22 mouse cellular contexts compared by ENCODE assay signal in genomic region chr14:8145594-8146558, GRCm38 (mm10). TPM values are rescaled to one million over a fixed set of nuclear protein-coding genes. Genes with fewer than 3 reads are reported as not detected.
DNase-seq lines count a peak whose midpoint lies in the region; ATAC-seq lines count a peak whose summit lies in the region.
"Had no signal": no experiment of that assay in that cellular context is flagged by ENCODE, and none has a peak within 500 bp of the region (broad histone marks: within the 10 kb centered on the region; RNA-seq: fewer than 3 reads in every experiment).

No protein-coding gene starts in this region.

- no peak overlapping the region for H3K4me2 ChIP-seq in forebrain, embryonic 16.5 days (ENCODE audit: low read length)
- no peak overlapping the region for H3K4me2 ChIP-seq in forebrain, embryonic 13.5 days
- peak overlapping the region; percentile 23; the same call in 1 of the 2 replicates for H3K4me2 ChIP-seq in heart, embryonic 14.5 days (ENCODE audit: low read length)
- H3K4me2 ChIP-seq in stomach, embryonic 16.5 days (ENCODE audit: low read depth, low read length), result no peak overlapping the region
- H3K4me2 ChIP-seq: liver, embryonic 13.5 days; midbrain, embryonic 12.5 days; neural tube, embryonic 15.5 days had no signal

- H3K36me3 ChIP-seq in forebrain, embryonic 16.5 days (ENCODE audit: control insufficient read depth, insufficient read depth), result peaks cover 5% of the 10 kb centered on the region
- H3K36me3 ChIP-seq in forebrain, embryonic 13.5 days (ENCODE audit: poor library complexity, severe bottlenecking), result peaks cover 55% of the 10 kb centered on the region
- peaks cover 68% of the 10 kb centered on the region for H3K36me3 ChIP-seq in heart, embryonic 14.5 days (ENCODE audit: control insufficient read depth, insufficient read depth, low read length)
- H3K36me3 ChIP-seq in heart, embryonic 10.5 days, result peaks cover 41% of the 10 kb centered on the region
- peaks cover 4% of the 10 kb centered on the region; the same call in 1 of the 2 replicates for H3K36me3 ChIP-seq in stomach, embryonic 16.5 days (ENCODE audit: control insufficient read depth, insufficient read depth, low read length)

- 76% methylated on average over 13 of the region's 13 CpGs for WGBS in forebrain, embryonic 16.5 days
- WGBS in forebrain, embryonic 13.5 days, result 88% methylated on average over 13 of the region's 13 CpGs
- WGBS in heart, embryonic 14.5 days, result 36% methylated on average over 13 of the region's 13 CpGs
- 62% methylated on average over 13 of the region's 13 CpGs for WGBS in heart, embryonic 10.5 days
- WGBS in stomach, embryonic 16.5 days, result 86% methylated on average over 13 of the region's 13 CpGs

- 0 out of 2 replicates have a peak, but pooled peaks have one; percentile 33 for ATAC-seq in forebrain, embryonic 16.5 days
- no peak for ATAC-seq in forebrain, embryonic 13.5 days
- no peak for ATAC-seq in heart, embryonic 14.5 days (ENCODE audit: insufficient number of reproducible peaks, insufficient read depth, low FRiP score, low read depth)
- ATAC-seq in stomach, embryonic 16.5 days (ENCODE audit: insufficient read depth, low FRiP score), result no peak
- ATAC-seq: CD4-positive, CD25-positive, alpha-beta regulatory T cell, adult 4 months had no signal

- no peak for DNase-seq in heart, embryonic 10.5 days (ENCODE audit: low spot score)
- peak; percentile 10 for DNase-seq in hindlimb bud, embryonic 11.5 days (ENCODE audit: extremely low spot score, low read depth, low spot score)
- no peak for DNase-seq in gastrocnemius, postnatal 4 days (ENCODE audit: low spot score in 2 of 2)
- DNase-seq: adrenal gland, postnatal 14 days; cerebellum, adult 9-10 months; kidney, adult 8-10 months; kidney, postnatal 10 days; liver, embryonic 13.5 days; lung, adult 2 months; lung, postnatal 14 days; right cerebral cortex, adult 18-20 months; right cerebral cortex, postnatal 4 days; thymus, postnatal 14 days had no signal

- H3K4me1 ChIP-seq in forebrain, embryonic 16.5 days (replicated peaks; ENCODE audit: control insufficient read depth, insufficient read depth, low read length), result no peaks in the 10 kb centered on the region
- H3K4me1 ChIP-seq in forebrain, embryonic 13.5 days, result peaks cover 4% of the 10 kb centered on the region; the same call in 1 of the 2 replicates
- peaks cover 5 to 12% of the 10 kb centered on the region in 2 experiments; a peak in 3 of 4 replicates for H3K4me1 ChIP-seq in heart, embryonic 14.5 days (ENCODE audit: control insufficient read depth in 2 of 2, insufficient read depth in 2 of 2, low read length in 2 of 2)
- H3K4me1 ChIP-seq in heart, embryonic 10.5 days, result peaks cover 12% of the 10 kb centered on the region
- H3K4me1 ChIP-seq in stomach, embryonic 16.5 days (ENCODE audit: control insufficient read depth, insufficient read depth, low read length), result no peaks in the 10 kb centered on the region
- H3K4me1 ChIP-seq: embryonic facial prominence, embryonic 10.5 days; liver, embryonic 13.5 days; midbrain, embryonic 12.5 days; neural tube, embryonic 15.5 days had no signal

- no peaks in the 10 kb centered on the region for H3K9me3 ChIP-seq in forebrain, embryonic 16.5 days (ENCODE audit: control insufficient read depth, low read length)
- no peaks in the 10 kb centered on the region for H3K9me3 ChIP-seq in forebrain, embryonic 13.5 days (replicated peaks)
- no peaks in the 10 kb centered on the region for H3K9me3 ChIP-seq in heart, embryonic 14.5 days (ENCODE audit: control insufficient read depth, low read length)
- H3K9me3 ChIP-seq in heart, embryonic 10.5 days, result no peaks in the 10 kb centered on the region
- H3K9me3 ChIP-seq in stomach, embryonic 16.5 days (replicated peaks; ENCODE audit: control insufficient read depth, low read length), result no peaks in the 10 kb centered on the region
- H3K9me3 ChIP-seq: embryonic facial prominence, embryonic 10.5 days; liver, embryonic 13.5 days; midbrain, embryonic 12.5 days; neural tube, embryonic 15.5 days had no signal

- no peak overlapping the region for H3K27ac ChIP-seq in forebrain, embryonic 16.5 days (ENCODE audit: low read length)
- H3K27ac ChIP-seq in forebrain, embryonic 13.5 days, result no peak overlapping the region; the same call in 1 of the 2 replicates
- H3K27ac ChIP-seq in heart, embryonic 14.5 days (replicated peaks in 1 of 2; ENCODE audit: control insufficient read depth in 1 of 2, insufficient read depth in 1 of 2, low read depth in 2 of 2, low read length in 2 of 2), result peak overlapping the region; percentile 8 to 68; a peak in 2 of 4 replicates
- no peak overlapping the region for H3K27ac ChIP-seq in heart, embryonic 10.5 days
- 0 out of 2 replicates have a peak overlapping the region, but pooled peaks have one; percentile 10 for H3K27ac ChIP-seq in stomach, embryonic 16.5 days (ENCODE audit: low read length)
- H3K27ac ChIP-seq: embryonic facial prominence, embryonic 10.5 days; left cerebral cortex, adult 2 months; liver, embryonic 13.5 days; midbrain, embryonic 12.5 days; neural tube, embryonic 15.5 days had no signal

- no peaks in the 10 kb centered on the region for H3K27me3 ChIP-seq in forebrain, embryonic 16.5 days (replicated peaks; ENCODE audit: control insufficient read depth, insufficient read depth, low read length)
- no peaks in the 10 kb centered on the region for H3K27me3 ChIP-seq in forebrain, embryonic 13.5 days
- no peaks in the 10 kb centered on the region for H3K27me3 ChIP-seq in heart, embryonic 14.5 days (ENCODE audit: control insufficient read depth, insufficient read depth, low read length)
- no peaks in the 10 kb centered on the region for H3K27me3 ChIP-seq in heart, embryonic 10.5 days (ENCODE audit: insufficient read depth, poor library complexity, severe bottlenecking)
- H3K27me3 ChIP-seq in stomach, embryonic 16.5 days (ENCODE audit: control insufficient read depth, insufficient read depth, low read length), result no peaks in the 10 kb centered on the region
- H3K27me3 ChIP-seq: liver, embryonic 13.5 days; midbrain, embryonic 12.5 days; neural tube, embryonic 15.5 days had no signal

- H3K4me3 ChIP-seq in forebrain, embryonic 16.5 days (replicated peaks; ENCODE audit: low read length), result no peak overlapping the region
- H3K4me3 ChIP-seq in forebrain, embryonic 13.5 days, result no peak overlapping the region
- no peak overlapping the region for H3K4me3 ChIP-seq in heart, embryonic 14.5 days (ENCODE audit: control insufficient read depth in 1 of 2, insufficient read depth in 1 of 2, low read depth in 1 of 2, low read length in 2 of 2)
- no peak overlapping the region for H3K4me3 ChIP-seq in heart, embryonic 10.5 days
- no peak overlapping the region for H3K4me3 ChIP-seq in stomach, embryonic 16.5 days (replicated peaks; ENCODE audit: low read length)
- H3K4me3 ChIP-seq: embryonic facial prominence, embryonic 10.5 days; left cerebral cortex, adult 2 months; liver, embryonic 13.5 days; midbrain, embryonic 12.5 days; neural tube, embryonic 15.5 days had no signal

- H3K9ac ChIP-seq in forebrain, embryonic 16.5 days (replicated peaks; ENCODE audit: low read depth, low read length), result no peak overlapping the region
- no peak overlapping the region for H3K9ac ChIP-seq in forebrain, embryonic 13.5 days
- H3K9ac ChIP-seq in heart, embryonic 14.5 days (ENCODE audit: low read length), result no peak overlapping the region
- no peak overlapping the region for H3K9ac ChIP-seq in stomach, embryonic 16.5 days (ENCODE audit: low read length)
- H3K9ac ChIP-seq: liver, embryonic 13.5 days; midbrain, embryonic 12.5 days; neural tube, embryonic 15.5 days had no signal

RNA-seq across cellular contexts. Expression of gene Pdhb, which starts 26.9 kb away (rescaled TPM):
- polyA plus RNA-seq in forebrain, embryonic 16.5 days (2015; fragmentation: Nextera tagmentation; extraction: Ambion mirVana), result 249 and 250 TPM in 2 replicates
- 238 and 247 TPM in 2 replicates for polyA plus RNA-seq in forebrain, embryonic 13.5 days (2015; fragmentation: Nextera tagmentation; extraction: Ambion mirVana)
- 588 and 604 TPM in 2 replicates for polyA plus RNA-seq in heart, embryonic 14.5 days (2014; fragmentation: Nextera tagmentation; extraction: Ambion mirVana)
- 332 and 445 TPM in 2 replicates for polyA plus RNA-seq in heart, embryonic 10.5 days (2016; fragmentation: Nextera tagmentation; extraction: Ambion mirVana)
- polyA plus RNA-seq in stomach, embryonic 16.5 days (2015; fragmentation: Nextera tagmentation; extraction: Ambion mirVana), result 178 and 191 TPM in 2 replicates
- total RNA-seq in gastrocnemius, postnatal 4 days (2021), result 100 to 1,000 TPM; 273 to 282 TPM

RNA-seq across cellular contexts. Expression of gene Pxk, which starts 47.9 kb away (rescaled TPM):
- polyA plus RNA-seq in forebrain, embryonic 16.5 days (2015; fragmentation: Nextera tagmentation; extraction: Ambion mirVana), result 51.2 and 63.0 TPM in 2 replicates
- 39.4 and 40.6 TPM in 2 replicates for polyA plus RNA-seq in forebrain, embryonic 13.5 days (2015; fragmentation: Nextera tagmentation; extraction: Ambion mirVana)
- 30.2 and 32.9 TPM in 2 replicates for polyA plus RNA-seq in heart, embryonic 14.5 days (2014; fragmentation: Nextera tagmentation; extraction: Ambion mirVana)
- 23.1 and 24.1 TPM in 2 replicates for polyA plus RNA-seq in heart, embryonic 10.5 days (2016; fragmentation: Nextera tagmentation; extraction: Ambion mirVana)
- 44.7 TPM in 2 replicates for polyA plus RNA-seq in stomach, embryonic 16.5 days (2015; fragmentation: Nextera tagmentation; extraction: Ambion mirVana)
- total RNA-seq in gastrocnemius, postnatal 4 days (2021), result 10 to 100 TPM; 17.3 to 17.4 TPM

Comparison
In these comparisons a context has a peak if more than half of its experiments do, and no peak if none do; other contexts are left out.
1. H3K27ac ChIP-seq: peak in heart, embryonic 14.5 days (2 of 2) and stomach, embryonic 16.5 days (single experiment); none in forebrain, embryonic 16.5 days (single experiment), forebrain, embryonic 13.5 days (single experiment) and heart, embryonic 10.5 days (single experiment).